Mouse (Mus musculus) gonadal fat pad, adult 2 months (tissue): ENCODE measurements around the gene Thsd4. TPM values are rescaled to one million over a fixed set of nuclear protein-coding genes. Genes with fewer than 3 reads are reported as not detected.
"Not testable (repeated sequence)": the region's sequence is repeated elsewhere in the genome, so short reads cannot be mapped to it uniquely, and the experiment has no call there.

Experiments used
- DNase-seq: peaks from one replicate; pipeline ENCODE4 v3.0.0-alpha.2; 2012; ENCODE audit warnings: low read depth
- polyA plus RNA-seq: library from polyadenylated mRNA; depleted of rRNA; stranded (reverse); fragments of >200 nt; gene quantifications from 2 replicates; pipeline ENCODE4 v1.2.3, GENCODE M21; 2012; rRNA removed

Gene Thsd4
- polyA plus RNA-seq, 1 experiment, result 4.7 TPM

DNA sequence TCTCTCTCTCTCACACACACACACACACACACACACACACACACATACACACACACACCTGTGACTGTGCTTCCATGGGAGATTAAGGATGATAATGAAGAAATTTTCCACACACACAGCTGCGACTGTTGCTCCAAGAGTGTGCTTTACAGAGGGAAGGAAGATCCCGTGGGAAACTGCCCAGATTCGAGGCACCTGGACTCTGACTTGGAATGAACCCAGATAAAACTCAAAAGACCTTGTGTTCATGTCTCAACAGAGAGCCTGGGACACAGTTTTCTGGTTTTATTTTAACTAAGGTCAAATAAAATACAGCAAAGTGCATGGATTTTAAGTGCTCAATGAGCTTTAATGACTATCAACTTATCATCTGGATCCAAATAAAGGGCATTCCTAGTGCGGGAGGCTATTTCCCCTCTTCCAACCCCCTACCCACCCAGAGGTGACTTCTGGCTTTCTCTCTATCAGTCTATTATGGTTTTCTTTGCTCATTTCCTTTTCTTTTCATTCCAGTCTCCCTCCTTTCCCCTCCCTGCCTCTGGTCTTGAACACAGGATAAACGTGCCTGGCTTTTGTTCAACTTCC lies 579.3 kb downstream of the Thsd4 start:
- DNase-seq, result no peak

- DNase-seq, result no peak
These were observed 579.9 kb downstream of the Thsd4 start for GRCm38 (mm10) chr9:59941885-59942350.

DNA sequence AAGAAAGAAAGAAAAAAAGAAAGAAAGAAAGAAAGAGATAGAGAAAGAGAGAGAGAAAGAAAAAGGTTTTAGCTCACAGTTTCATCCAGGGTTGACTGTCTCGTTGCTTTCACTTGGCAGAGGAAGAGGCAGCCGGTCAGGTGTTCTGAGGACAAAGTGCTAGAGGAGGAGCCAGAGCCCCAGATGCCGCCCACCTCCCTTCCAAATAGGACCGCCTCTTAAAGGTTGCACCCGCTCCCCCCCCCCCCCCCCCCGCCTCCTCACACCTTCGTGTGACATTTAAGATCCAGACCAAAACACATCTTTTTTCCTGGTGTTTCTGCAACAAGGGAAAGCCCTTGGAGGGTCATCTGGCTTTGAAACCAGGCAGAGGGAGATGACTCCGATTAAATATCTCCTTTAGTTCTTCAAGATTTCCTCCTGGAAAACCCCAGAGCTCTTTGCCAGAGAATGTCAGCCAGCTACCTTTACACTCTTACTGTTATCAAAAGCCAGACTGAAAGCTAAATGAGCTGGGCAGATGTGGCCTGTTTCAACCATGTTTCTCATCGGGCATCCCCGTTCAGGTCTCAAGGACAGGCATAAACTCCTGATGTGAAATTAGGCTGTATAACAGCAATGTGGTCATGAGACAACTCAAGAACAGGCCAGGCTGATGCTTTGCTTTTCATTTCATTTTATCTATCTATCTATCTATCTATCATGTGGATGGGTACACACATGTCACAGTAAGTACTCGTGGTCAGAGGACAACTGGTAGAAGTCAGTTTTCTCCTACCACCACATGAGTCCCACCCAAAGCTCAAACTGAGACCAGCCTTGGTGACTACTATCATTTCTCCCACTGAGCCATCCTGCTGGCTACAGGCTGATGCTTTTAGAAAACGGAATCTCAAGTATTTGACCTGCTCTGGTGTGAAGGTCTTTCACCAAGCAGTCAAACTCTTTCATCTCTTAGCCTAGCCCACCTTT lies 580.6 kb downstream of the Thsd4 start:
- no peak for DNase-seq

DNA sequence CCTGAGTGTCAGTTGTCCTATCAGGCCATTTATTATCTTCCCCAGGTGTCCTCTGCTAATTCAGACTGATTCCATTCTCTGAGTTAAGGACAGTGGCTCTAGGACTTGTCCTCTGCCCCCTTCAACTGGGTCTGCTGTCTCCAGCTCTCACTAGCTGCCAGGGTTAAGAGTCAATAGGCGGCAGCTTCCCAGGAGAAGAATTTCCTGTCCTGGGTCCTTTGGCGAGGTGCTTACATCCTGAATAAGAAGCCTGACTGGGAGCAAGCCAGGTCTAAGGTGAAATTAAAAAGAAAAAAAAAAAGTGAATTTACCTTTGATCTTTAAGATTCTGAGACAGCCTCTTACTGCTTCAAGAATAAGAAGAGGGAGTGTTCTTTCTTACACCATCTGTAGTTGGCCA lies 582.2 kb downstream of the Thsd4 start:
- no peak for DNase-seq

DNA sequence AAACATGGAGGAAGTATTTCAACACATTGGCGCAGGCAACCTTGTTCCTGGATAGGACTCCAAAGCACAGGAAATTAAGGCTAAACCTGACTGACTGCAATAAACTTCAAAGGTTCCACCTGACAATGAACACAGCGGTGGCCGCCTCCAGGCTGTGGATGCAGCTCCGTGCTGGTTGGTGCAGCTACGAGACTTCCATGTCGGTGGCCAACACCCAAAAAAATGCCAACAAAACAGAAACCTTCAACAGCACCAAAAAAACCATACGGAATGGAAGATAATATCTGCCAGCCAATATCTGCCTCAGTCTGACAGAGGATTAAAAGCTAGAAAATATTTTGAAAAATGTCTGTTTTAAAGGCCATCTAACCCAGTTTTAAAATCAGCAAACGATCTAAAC lies 583.3 kb downstream of the Thsd4 start:
- DNase-seq, result no peak

- DNase-seq, result not testable (repeated sequence)
These were observed 586.0 kb downstream of the Thsd4 start for GRCm38 (mm10) chr9:59935866-59936265.

DNA sequence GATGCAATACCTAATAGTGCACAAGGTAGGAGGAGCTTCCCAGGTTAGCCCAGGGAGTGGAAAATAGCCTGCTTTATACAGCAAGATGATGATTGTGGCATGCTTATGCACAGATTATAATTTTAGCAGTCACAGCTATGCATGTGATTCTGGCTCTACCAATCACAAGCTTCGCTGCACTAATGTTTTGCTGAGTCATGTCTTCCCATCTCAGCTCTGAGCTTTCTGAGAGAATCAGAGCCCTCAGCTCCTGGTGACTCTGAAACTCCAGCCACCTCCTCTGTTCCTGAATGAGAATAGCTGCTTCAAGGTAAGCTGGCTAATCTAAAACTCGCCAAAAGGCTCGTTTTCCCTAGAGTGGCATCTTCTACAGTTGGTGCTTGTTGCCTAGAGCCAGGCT lies 591.6 kb downstream of the Thsd4 start:
- no peak for DNase-seq

Other genes starting within 250 kb of the Thsd4 start
- 3.5 and 3.6 TPM in 2 replicates for gene Lrrc49, start 166.1 kb upstream of the Thsd4 start, polyA plus RNA-seq
- gene Larp6, start 190.9 kb upstream of the Thsd4 start, polyA plus RNA-seq, result 0.84 and 0.94 TPM in 2 replicates